Mouse (Mus musculus) lung, adult 2 months (tissue): ENCODE data around the gene Myrip. TPM values are rescaled to one million over a fixed set of nuclear protein-coding genes. Genes with fewer than 3 reads are reported as not detected.
A peak's percentile ranks its signal among the peaks of the same experiment; 100 is the strongest.

ENCODE experiments used
- DNase-seq: peaks from one replicate; pipeline ENCODE4 v3.0.0; 2022
- H3K4me1 ChIP-seq: fragments of 200-500 bp; 2 replicates; pipeline ENCODE4 v1.6.1; 2011; ENCODE audit warnings: low read length; ENCODE audit not compliant: control insufficient read depth, insufficient read depth
- H3K4me3 ChIP-seq: fragments of 200-500 bp; replicated peaks from 2 replicates; pipeline ENCODE3; 2011; ENCODE audit warnings: low read depth, mild to moderate bottlenecking, control low read depth, low read length; ENCODE audit errors: extremely low read depth
- CTCF ChIP-seq: fragments of 200-500 bp; IDR thresholded peaks from 2 replicates; pipeline ENCODE4 v1.5.1; 2011; ENCODE audit warnings: mild to moderate bottlenecking, low read length, control low read depth; ENCODE audit not compliant: insufficient read depth
- POLR2A ChIP-seq: fragments of 200-500 bp; IDR thresholded peaks from 2 replicates; pipeline ENCODE4 v1.6.1; 2011; ENCODE audit warnings: low read depth, mild to moderate bottlenecking, control low read depth, low read length, borderline replicate concordance; ENCODE audit errors: extremely low read depth
- WGBS: fragments of 180-500 bp; shearing (Covaris S2); methylation state at CpG from one replicate; pipeline ENCODE4 v1.1.7; 2018; 5-methylcytosine and 5-hydroxymethylcytosine counted together
- polyA plus RNA-seq: library from polyadenylated mRNA; depleted of rRNA; stranded (reverse); fragments of >200 nt; gene quantifications from 2 replicates; pipeline ENCODE4 v1.2.3, GENCODE M21; 2012

Gene Myrip
- polyA plus RNA-seq, 1 experiment = 5.9 TPM

DNA sequence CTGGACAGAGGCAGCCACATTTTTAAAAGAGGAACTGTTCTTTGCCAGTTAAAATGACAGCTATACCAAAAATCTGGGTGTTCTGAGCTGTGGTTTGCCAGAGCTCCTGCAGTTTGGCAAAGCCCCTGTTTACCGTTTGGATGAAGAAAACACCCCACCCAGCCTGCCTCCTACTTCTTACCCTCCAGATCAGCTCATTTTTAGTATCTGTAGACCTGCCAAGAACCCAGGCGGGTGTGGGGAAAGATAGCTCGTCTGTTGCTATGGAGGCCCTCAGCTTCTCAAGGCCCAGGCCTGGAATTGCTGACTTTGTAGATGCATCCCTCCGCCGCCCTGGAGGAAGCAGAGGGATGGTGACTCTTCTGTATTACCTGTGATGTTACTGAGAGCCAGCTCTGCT lies 102.3 kb downstream of the Myrip start:
- 54% methylated on average over 5 of the region's 5 CpGs for WGBS
- TF ChIP-seq CTCF = no peak
- TF ChIP-seq POLR2A = no peak
- H3K4me3 ChIP-seq = no peak overlapping the region
- no peak for DNase-seq
- H3K4me1 ChIP-seq = no peaks in the 10 kb centered on the region

DNA sequence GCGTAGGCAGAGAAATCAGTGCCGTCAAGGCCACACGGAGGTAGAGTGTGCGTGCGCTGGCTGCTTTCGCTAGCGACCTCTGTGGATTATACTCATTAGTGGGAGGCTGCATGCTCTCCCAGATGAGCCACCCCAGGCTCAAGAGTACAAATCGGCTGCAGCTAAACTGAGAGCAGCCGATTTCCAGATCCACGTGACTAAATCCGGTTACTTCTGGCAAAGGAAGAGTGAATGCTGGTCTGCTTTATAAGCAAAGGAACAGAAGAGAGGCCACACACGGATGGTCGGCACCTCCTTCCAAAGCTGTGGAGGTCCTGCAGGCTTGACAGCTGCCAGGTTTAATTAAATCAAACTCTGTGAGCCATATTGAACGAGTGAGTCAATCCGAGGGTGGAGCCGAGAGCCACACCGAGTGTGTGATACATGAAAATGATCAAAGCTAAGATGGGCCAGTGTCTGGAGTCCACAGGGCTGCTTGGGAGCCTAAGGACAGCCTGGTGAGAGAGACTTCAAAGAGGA lies 108.4 kb downstream of the Myrip start:
- Histone ChIP-seq H3K4me3 (no peak overlapping the region), H3K4me1 (no peaks in the 10 kb centered on the region)
- 87% methylated on average over 17 of the region's 17 CpGs for WGBS
- DNase-seq = no peak
- TF ChIP-seq POLR2A (no peak), CTCF (no peak)

DNA sequence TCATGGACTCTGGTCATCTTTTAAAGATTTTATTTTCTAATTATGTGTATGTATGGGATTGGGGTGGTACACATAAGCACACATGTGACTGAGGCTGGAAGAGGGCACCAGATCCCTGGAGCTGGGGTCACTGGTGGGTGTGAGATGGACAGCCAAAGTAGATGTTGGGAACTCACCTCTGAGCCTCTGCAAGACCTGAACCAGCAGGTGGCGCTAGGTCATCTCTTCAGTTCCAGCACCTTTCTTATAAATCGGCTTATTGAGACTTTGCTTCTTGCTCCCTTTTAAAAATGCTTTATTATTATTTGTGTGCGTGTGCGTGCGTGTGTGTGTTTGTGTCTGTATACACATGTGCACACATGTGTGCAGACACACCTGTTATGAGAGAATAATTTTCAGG lies 109.1 kb downstream of the Myrip start:
- DNase-seq = peak; percentile 52
- TF ChIP-seq POLR2A (no peak), CTCF (peak; percentile 78)
- Histone ChIP-seq H3K4me1 (no peaks in the 10 kb centered on the region), H3K4me3 (no peak overlapping the region)
- WGBS = 19% methylated on average over 5 of the region's 5 CpGs

DNA sequence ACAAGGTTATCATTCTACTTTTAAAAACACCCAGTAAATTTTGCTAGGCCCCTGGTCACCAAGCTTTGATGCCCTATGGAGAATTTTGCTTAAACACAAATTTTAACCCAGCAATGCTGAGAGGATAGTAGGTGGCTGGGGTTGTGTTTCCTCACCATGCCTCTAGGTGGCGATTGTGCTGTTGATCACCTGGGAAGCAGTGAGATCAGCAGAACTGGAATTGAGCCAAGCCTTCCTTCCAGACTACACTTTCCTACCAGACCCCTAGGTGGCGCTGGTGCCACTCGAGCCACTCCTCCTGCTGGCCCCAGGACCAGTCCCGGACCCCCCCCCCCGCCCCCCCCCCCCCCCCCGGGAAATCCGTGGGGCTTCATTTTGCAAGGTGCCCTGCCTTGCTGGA lies 114.2 kb downstream of the Myrip start:
- H3K4me3 ChIP-seq = no peak overlapping the region
- TF ChIP-seq CTCF = peak; percentile 80
- TF ChIP-seq POLR2A = no peak
- 4% methylated on average over 5 of the region's 7 CpGs for WGBS
- DNase-seq = peak; percentile 65
- no peaks in the 10 kb centered on the region for H3K4me1 ChIP-seq

DNA sequence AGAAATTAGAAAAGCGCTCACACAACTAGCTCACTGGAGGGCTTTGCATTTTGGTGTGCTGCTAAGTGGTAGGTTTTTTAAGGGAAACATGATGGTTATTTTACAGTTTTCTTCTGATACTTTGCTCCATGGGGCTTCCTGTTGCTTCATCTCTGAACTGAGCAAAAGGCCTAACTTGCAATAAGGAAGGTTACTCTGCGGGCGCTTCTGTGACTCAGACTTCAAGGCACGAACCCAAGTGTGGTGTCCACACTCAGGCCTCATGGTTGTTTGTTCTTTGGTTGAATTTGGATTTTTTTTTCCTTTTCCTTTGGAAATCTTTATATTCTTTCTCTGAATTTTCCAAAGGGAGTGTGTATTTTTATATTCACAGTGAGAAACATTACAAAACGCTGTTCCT lies 114.8 kb downstream of the Myrip start:
- Histone ChIP-seq H3K4me3 (no peak overlapping the region), H3K4me1 (no peaks in the 10 kb centered on the region)
- no peak for DNase-seq
- WGBS = 79% methylated on average over 5 of the region's 5 CpGs
- TF ChIP-seq POLR2A = no peak
- no peak for TF ChIP-seq CTCF

DNA sequence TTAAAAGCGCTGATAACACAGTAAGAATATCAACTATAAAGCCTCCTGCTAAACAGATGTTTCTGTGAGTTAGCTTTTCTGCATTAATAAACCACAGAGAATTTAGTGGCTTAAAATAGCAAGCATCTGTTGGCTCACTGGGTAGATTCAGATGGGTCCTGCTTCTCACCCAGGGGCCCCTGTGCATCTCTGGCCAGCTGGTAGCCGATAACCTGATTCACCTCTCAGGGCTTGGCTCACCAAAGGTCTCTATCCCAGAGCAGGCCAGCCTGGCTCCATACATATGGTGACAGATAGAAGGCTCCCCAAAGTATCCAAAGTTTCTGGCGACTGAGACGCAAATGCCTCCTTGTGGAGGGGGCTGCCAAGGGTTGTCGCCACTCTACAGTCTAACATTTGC lies 115.4 kb downstream of the Myrip start:
- Histone ChIP-seq H3K4me1 (no peaks in the 10 kb centered on the region), H3K4me3 (no peak overlapping the region)
- WGBS = 75% methylated on average over 5 of the region's 5 CpGs
- TF ChIP-seq POLR2A (no peak), CTCF (no peak)
- no peak for DNase-seq

DNA sequence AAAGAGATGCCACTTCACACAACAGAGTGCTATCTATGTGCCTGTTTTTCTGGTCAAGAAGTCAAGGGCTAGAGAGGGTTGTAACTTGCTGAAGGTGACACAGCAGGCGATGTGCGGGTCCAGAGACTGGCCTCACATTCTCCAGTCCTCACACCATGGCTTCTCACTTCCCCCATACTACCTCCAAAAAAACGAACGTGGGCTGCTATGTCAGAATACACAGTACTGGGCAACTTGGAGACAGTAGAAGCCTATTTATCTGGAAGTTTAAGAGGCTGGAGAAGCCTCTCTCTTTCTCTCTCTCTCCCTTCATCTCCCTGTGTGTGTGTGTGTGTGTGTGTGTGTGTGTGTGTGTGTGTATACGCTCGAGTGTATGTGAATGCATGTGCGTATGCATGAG lies 117.3 kb downstream of the Myrip start:
- H3K4me1 ChIP-seq = no peaks in the 10 kb centered on the region
- TF ChIP-seq CTCF (no peak), POLR2A (no peak)
- H3K4me3 ChIP-seq = no peak overlapping the region
- WGBS = 78% methylated on average over 7 of the region's 7 CpGs
- DNase-seq = no peak

DNA sequence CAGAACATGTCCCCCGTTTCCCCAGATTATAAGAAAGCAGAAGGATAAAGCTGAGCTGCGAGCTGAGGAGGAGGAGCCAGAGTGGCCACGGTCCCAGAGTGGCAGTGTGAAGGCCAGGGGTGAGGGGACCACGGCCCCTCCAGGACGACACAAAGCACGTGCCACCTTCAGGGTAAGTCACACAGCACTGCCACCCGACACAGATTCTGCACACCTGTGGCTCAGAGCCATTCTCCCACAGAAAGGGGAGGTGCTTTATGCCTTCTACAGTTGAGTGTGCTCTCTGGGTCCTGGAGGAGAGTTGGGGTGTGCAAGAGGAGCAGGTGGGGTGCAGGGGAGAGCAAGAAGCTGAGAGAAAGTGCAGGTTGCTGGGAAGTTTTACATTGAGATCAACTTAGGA lies 123.3 kb downstream of the Myrip start:
- Histone ChIP-seq H3K4me1 (no peaks in the 10 kb centered on the region), H3K4me3 (no peak overlapping the region)
- TF ChIP-seq CTCF = no peak
- DNase-seq = no peak
- WGBS = 61% methylated on average over 7 of the region's 7 CpGs

DNA sequence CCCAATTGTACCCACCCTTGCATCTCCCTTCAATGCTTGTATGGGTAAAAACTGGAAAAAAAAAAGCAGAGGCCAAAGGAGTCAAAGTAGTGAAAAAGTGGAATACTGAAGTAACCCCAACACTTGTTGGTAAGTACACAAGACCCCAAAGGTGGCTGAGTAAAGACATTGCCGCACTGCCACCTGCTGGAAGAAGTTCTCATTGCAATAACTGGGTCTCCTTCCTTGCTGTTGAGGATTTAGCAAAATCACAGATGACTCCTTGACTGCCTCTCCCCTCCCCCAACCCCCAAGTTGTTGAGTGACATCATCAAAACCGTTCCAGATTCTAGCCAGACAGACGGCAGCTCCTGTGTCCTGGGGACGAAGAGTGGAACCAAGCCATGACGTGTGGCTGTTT lies 124.5 kb downstream of the Myrip start:
- H3K4me1 ChIP-seq = no peaks in the 10 kb centered on the region
- no peak overlapping the region for H3K4me3 ChIP-seq
- 37% methylated on average over 5 of the region's 5 CpGs for WGBS
- peak; percentile 40 for DNase-seq
- TF ChIP-seq POLR2A = no peak
- peak; percentile 41; the same call in 1 of the 2 replicates for TF ChIP-seq CTCF

DNA sequence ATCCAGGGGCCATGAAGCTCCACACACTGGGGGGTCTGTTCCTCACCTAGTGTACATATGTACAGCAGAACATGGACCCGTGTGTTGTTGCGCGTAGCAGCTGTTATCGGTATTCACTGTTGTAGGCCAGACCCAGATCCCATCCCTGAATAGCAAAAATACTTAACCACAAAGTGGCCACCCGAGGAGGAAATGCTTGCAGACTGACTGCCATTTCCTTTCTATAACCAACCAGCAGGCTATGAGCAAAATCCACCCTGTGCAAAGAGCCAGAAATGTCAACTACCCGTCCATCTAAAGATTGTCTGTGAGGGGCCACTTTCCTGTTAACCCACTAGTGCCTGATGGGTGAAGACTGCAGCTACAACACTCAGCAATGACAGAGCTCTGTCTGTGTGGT lies 126.9 kb downstream of the Myrip start:
- no peak for TF ChIP-seq CTCF
- no peak for TF ChIP-seq POLR2A
- 39% methylated on average over 6 of the region's 6 CpGs for WGBS

DNA sequence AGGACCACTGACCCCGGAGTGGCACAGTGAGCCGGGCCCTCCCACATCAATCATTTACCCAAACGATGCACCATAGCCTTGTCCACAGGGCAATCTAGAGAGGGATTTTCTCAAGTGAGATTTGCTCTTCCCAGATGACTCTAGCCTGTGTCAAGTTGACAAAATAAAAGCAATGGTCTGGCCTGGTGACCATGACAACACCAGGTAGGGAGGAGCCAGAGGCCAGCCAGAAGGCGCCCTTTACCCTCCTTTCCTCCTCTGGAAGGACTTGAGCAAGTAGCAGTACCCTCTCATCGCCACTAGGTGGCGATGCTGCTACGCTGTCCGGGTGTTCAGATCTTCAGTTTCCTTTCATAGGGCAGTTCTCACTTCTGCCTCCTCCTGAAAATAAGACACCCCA lies 132.4 kb downstream of the Myrip start:
- Histone ChIP-seq H3K4me3 (no peak overlapping the region), H3K4me1 (no peaks in the 10 kb centered on the region)
- TF ChIP-seq CTCF (peak; percentile 99), POLR2A (no peak)
- 27% methylated on average over 8 of the region's 8 CpGs for WGBS
- DNase-seq = peak; percentile 48

More for the DNA sequence above, 126.9 kb downstream of the Myrip start:
- H3K4me3 ChIP-seq = no peak overlapping the region
- DNase-seq = no peak
- no peaks in the 10 kb centered on the region for H3K4me1 ChIP-seq
